Comparison of ENCODE assay signal across 24 mouse cellular contexts in genomic region chr12:33626092-33626882, GRCm38 (mm10).
A peak's percentile ranks its signal among the peaks of the same experiment; 100 is the strongest.
DNase-seq lines count a peak whose midpoint lies in the region; ATAC-seq and TF ChIP-seq lines count a peak whose summit lies in the region.
"Had no signal": no experiment of that assay in that cellular context is flagged by ENCODE, and none has a peak within 500 bp of the region (broad histone marks: within the 10 kb centered on the region; RNA-seq: fewer than 3 reads in every experiment).

No protein-coding gene starts in this region.

- H3K27me3 ChIP-seq in heart, embryonic 11.5 days (ENCODE audit: control insufficient read depth, insufficient read depth, low read length), result no peaks in the 10 kb centered on the region
- no peaks in the 10 kb centered on the region for H3K27me3 ChIP-seq in limb, embryonic 14.5 days (ENCODE audit: control insufficient read depth, insufficient read depth, low read length)
- H3K27me3 ChIP-seq: CH12.LX; embryonic facial prominence, embryonic 12.5 days; forebrain, embryonic 12.5 days; forebrain, embryonic 15.5 days; hindbrain, embryonic 12.5 days; hindbrain, embryonic 15.5 days; Patski had no signal

- DNase-seq in heart, adult 8-10 months (ENCODE audit: low spot score), result peak; percentile 3
- DNase-seq in heart, postnatal 25 days (ENCODE audit: low spot score), result no peak
- peak; percentile 6 to 15 for DNase-seq in heart, postnatal 10 days
- DNase-seq in limb, embryonic 14.5 days (ENCODE audit: low spot score), result peak; percentile 58
- no peak for DNase-seq in right cerebral cortex, adult 18-20 months
- DNase-seq: adrenal gland, postnatal 10 days; adrenal gland, postnatal 36 days; B cell, adult 2 months; cerebellum, adult 18-20 months; cerebellum, adult 9-10 months; cerebellum, postnatal 14 days; gastrocnemius, postnatal 25 days had no signal

- H3K4me1 ChIP-seq in heart, embryonic 11.5 days (ENCODE audit: control insufficient read depth, insufficient read depth, low read length), result no peaks in the 10 kb centered on the region
- H3K4me1 ChIP-seq in limb, embryonic 14.5 days (ENCODE audit: control insufficient read depth, insufficient read depth, low read length), result 0 out of 2 replicates have a peak, but pooled peaks cover 4% of the 10 kb centered on the region
- H3K4me1 ChIP-seq: embryonic facial prominence, embryonic 12.5 days; forebrain, embryonic 12.5 days; forebrain, embryonic 15.5 days; hindbrain, embryonic 12.5 days; hindbrain, embryonic 15.5 days had no signal

- H3K36me3 ChIP-seq in heart, embryonic 11.5 days (ENCODE audit: control insufficient read depth, insufficient read depth, low read length), result no peaks in the 10 kb centered on the region
- H3K36me3 ChIP-seq in limb, embryonic 14.5 days (ENCODE audit: control insufficient read depth, insufficient read depth, low read length), result no peaks in the 10 kb centered on the region
- H3K36me3 ChIP-seq: embryonic facial prominence, embryonic 12.5 days; forebrain, embryonic 12.5 days; forebrain, embryonic 15.5 days; G1E; hindbrain, embryonic 12.5 days; hindbrain, embryonic 15.5 days had no signal

- H3K4me3 ChIP-seq in heart, embryonic 11.5 days (ENCODE audit: low read depth, low read length), result no peak overlapping the region
- H3K4me3 ChIP-seq in limb, embryonic 14.5 days (replicated peaks; ENCODE audit: low read length), result no peak overlapping the region
- H3K4me3 ChIP-seq: embryonic facial prominence, embryonic 12.5 days; erythroblast, embryonic 14.5 days; forebrain, embryonic 12.5 days; forebrain, embryonic 15.5 days; heart, adult 2 months; hindbrain, embryonic 12.5 days; hindbrain, embryonic 15.5 days had no signal

- no peak for TF ChIP-seq POLR2A in limb, embryonic 14.5 days (IDR thresholded peaks at IDR 0.05; ENCODE audit: borderline replicate concordance, extremely low read depth, insufficient read depth, insufficient read length)

- ATAC-seq in heart, embryonic 11.5 days (replicated peaks; ENCODE audit: insufficient number of reproducible peaks, low FRiP score, low TSS enrichment), result no peak
- ATAC-seq in limb, embryonic 14.5 days (ENCODE audit: low FRiP score, low read depth), result peak; percentile 83
- ATAC-seq: forebrain, embryonic 15.5 days; intestine, postnatal 0 days; Patski had no signal

- intact Hi-C loops in heart, postnatal 25 days (cut with DNase I), result no loop called here
- intact Hi-C loops in heart, postnatal 10 days (cut with DNase I), result no loop called here

- no peak overlapping the region for H3K27ac ChIP-seq in heart, embryonic 11.5 days (ENCODE audit: low read depth, low read length)
- no peak overlapping the region for H3K27ac ChIP-seq in limb, embryonic 14.5 days (replicated peaks; ENCODE audit: low read depth, low read length)
- H3K27ac ChIP-seq: embryonic facial prominence, embryonic 12.5 days; forebrain, embryonic 12.5 days; forebrain, embryonic 15.5 days; heart, adult 2 months; hindbrain, embryonic 12.5 days; hindbrain, embryonic 15.5 days had no signal

- 49% methylated on average over 4 of the region's 4 CpGs for WGBS in heart, embryonic 11.5 days (ENCODE audit: insufficient replicate concordance)
- WGBS in limb, embryonic 14.5 days, result 33% methylated on average over 4 of the region's 4 CpGs

- H3K4me2 ChIP-seq in heart, embryonic 11.5 days, result no peak overlapping the region
- no peak overlapping the region for H3K4me2 ChIP-seq in limb, embryonic 14.5 days (replicated peaks; ENCODE audit: low read depth, low read length, severe bottlenecking)
- H3K4me2 ChIP-seq: embryonic facial prominence, embryonic 12.5 days; forebrain, embryonic 12.5 days; forebrain, embryonic 15.5 days; hindbrain, embryonic 12.5 days; hindbrain, embryonic 15.5 days had no signal

- no peak overlapping the region for H3K9ac ChIP-seq in heart, embryonic 11.5 days (ENCODE audit: low read depth, low read length)
- no peak overlapping the region for H3K9ac ChIP-seq in limb, embryonic 14.5 days (ENCODE audit: low read depth, low read length, severe bottlenecking)
- H3K9ac ChIP-seq: embryonic facial prominence, embryonic 12.5 days; forebrain, embryonic 12.5 days; forebrain, embryonic 15.5 days; hindbrain, embryonic 12.5 days; hindbrain, embryonic 15.5 days had no signal

- H3K9me3 ChIP-seq in heart, embryonic 11.5 days (replicated peaks; ENCODE audit: control insufficient read depth, low read length), result no peaks in the 10 kb centered on the region
- H3K9me3 ChIP-seq in limb, embryonic 14.5 days (ENCODE audit: control insufficient read depth, low read length), result no peaks in the 10 kb centered on the region
- H3K9me3 ChIP-seq: embryonic facial prominence, embryonic 12.5 days; forebrain, embryonic 12.5 days; forebrain, embryonic 15.5 days; hindbrain, embryonic 12.5 days; hindbrain, embryonic 15.5 days had no signal

Comparison
In these comparisons a context has a peak if more than half of its experiments do, and no peak if none do; other contexts are left out.
1. DNase-seq: peak in heart, adult 8-10 months (single experiment), heart, postnatal 10 days (2 of 2) and limb, embryonic 14.5 days (single experiment); none in heart, postnatal 25 days (single experiment) and right cerebral cortex, adult 18-20 months (single experiment).